Mouse (Mus musculus): ENCODE measurements around the gene Rem2.

The Rem2 gene

GRCm38 (mm10) chr14:54443712-54444618 lies 31.9 kb upstream of the Rem2 start:
- peak; percentile 63 for DNase-seq (ENCODE audit: low read depth, low spot score)

- DNase-seq (ENCODE audit: low read depth, low spot score): no peak
Observed at GRCm38 (mm10) chr14:54445476-54445875, 30.4 kb upstream of the Rem2 start.

GRCm38 (mm10) chr14:54453566-54453965 lies 22.3 kb upstream of the Rem2 start:
- no peak for DNase-seq (ENCODE audit: low read depth, low spot score)

GRCm38 (mm10) chr14:54454669-54455528 lies 21.0 kb upstream of the Rem2 start:
- no peak for DNase-seq (ENCODE audit: low read depth, low spot score)

- DNase-seq (ENCODE audit: low read depth, low spot score): no peak
Observed at GRCm38 (mm10) chr14:54457907-54458569, 17.9 kb upstream of the Rem2 start.

- DNase-seq (ENCODE audit: low read depth, low spot score): no peak
Observed at GRCm38 (mm10) chr14:54462146-54462545, 13.8 kb upstream of the Rem2 start.

- no peak for DNase-seq (ENCODE audit: low read depth, low spot score)
Observed at GRCm38 (mm10) chr14:54463108-54463958, 12.6 kb upstream of the Rem2 start.

- DNase-seq (ENCODE audit: low read depth, low spot score): peak; percentile 71
Observed at GRCm38 (mm10) chr14:54463959-54464292, 12.0 kb upstream of the Rem2 start, which contains the start of gene Lrp10. Gene Lrp10 (plus strand): TSS chr14:54464137.

GRCm38 (mm10) chr14:54464293-54465005 lies 11.5 kb upstream of the Rem2 start:
- DNase-seq (ENCODE audit: low read depth, low spot score): peak; percentile 77

- DNase-seq (ENCODE audit: low read depth, low spot score): no peak
Observed at GRCm38 (mm10) chr14:54471467-54471866, 4.4 kb upstream of the Rem2 start.

GRCm38 (mm10) chr14:54472671-54473070 lies 3.2 kb upstream of the Rem2 start:
- no peak for DNase-seq (ENCODE audit: low read depth, low spot score)

- DNase-seq (ENCODE audit: low read depth, low spot score): no peak
Observed at GRCm38 (mm10) chr14:54474744-54475143, 1.2 kb upstream of the Rem2 start.

GRCm38 (mm10) chr14:54477172-54477909 lies 1.4 kb downstream of the Rem2 start:
- DNase-seq (ENCODE audit: low read depth, low spot score): no peak

GRCm38 (mm10) chr14:54479451-54479920 lies 3.6 kb downstream of the Rem2 start:
- peak; percentile 28 for DNase-seq (ENCODE audit: low read depth, low spot score)

GRCm38 (mm10) chr14:54480673-54481072 lies 4.8 kb downstream of the Rem2 start:
- DNase-seq (ENCODE audit: low read depth, low spot score): no peak

GRCm38 (mm10) chr14:54481402-54481801 lies 5.5 kb downstream of the Rem2 start:
- no peak for DNase-seq (ENCODE audit: low read depth, low spot score)

GRCm38 (mm10) chr14:54482498-54482897 lies 6.6 kb downstream of the Rem2 start:
- peak; percentile 56 for DNase-seq (ENCODE audit: low read depth, low spot score)

GRCm38 (mm10) chr14:54485899-54486298 lies 10.0 kb downstream of the Rem2 start:
- no peak for DNase-seq (ENCODE audit: low read depth, low spot score)

- DNase-seq (ENCODE audit: low read depth, low spot score): no peak
Observed at GRCm38 (mm10) chr14:54487732-54488131, 11.8 kb downstream of the Rem2 start.

Data from forelimb bud, embryonic 11.5 days (tissue).